Mouse (Mus musculus) intestine, postnatal 0 days (tissue): ENCODE results near the gene Ift20. TPM values are rescaled to one million over a fixed set of nuclear protein-coding genes. Genes with fewer than 3 reads are reported as not detected.
"Not testable (repeated sequence)": the region's sequence is repeated elsewhere in the genome, so short reads cannot be mapped to it uniquely, and the experiment has no call there.

Experiments used
- ATAC-seq: fragments of 200-750 bp; cut with Nextera tagmentation; 2 replicates; pipeline ENCODE4 v1.8.0; 2017; ENCODE audit warnings: mild to moderate bottlenecking, moderate TSS enrichment, moderate library complexity
- H3K27ac ChIP-seq: fragments of 300-500 bp; sonication (generic); 2 replicates; pipeline ENCODE4 v1.5.1; 2014; ENCODE audit warnings: mild to moderate bottlenecking, low read depth, low read length, moderate library complexity
- H3K27me3 ChIP-seq: fragments of 300-500 bp; sonication (generic); replicated peaks from 2 replicates; pipeline ENCODE4 v1.6.1; 2014; ENCODE audit warnings: low read length, mixed read lengths; ENCODE audit not compliant: control insufficient read depth, insufficient read depth
- H3K36me3 ChIP-seq: fragments of 300-500 bp; sonication (generic); 2 replicates; pipeline ENCODE4 v1.6.1; 2014; ENCODE audit warnings: mild to moderate bottlenecking, moderate library complexity; ENCODE audit not compliant: control insufficient read depth, insufficient read depth
- H3K4me1 ChIP-seq: fragments of 300-500 bp; sonication (generic); replicated peaks from 2 replicates; pipeline ENCODE4 v1.6.1; 2014; ENCODE audit warnings: antibody characterized with exemption, low read length, mixed read lengths; ENCODE audit not compliant: control insufficient read depth, insufficient read depth
- H3K4me2 ChIP-seq: fragments of 300-500 bp; sonication (generic); replicated peaks from 2 replicates; pipeline ENCODE4 v1.6.1; 2014; ENCODE audit warnings: low read depth, mild to moderate bottlenecking, moderate library complexity
- H3K4me3 ChIP-seq: fragments of 300-500 bp; sonication (generic); 2 replicates; pipeline ENCODE4 v1.5.1; 2014; ENCODE audit warnings: low read depth, low read length
- H3K9ac ChIP-seq: fragments of 300-500 bp; sonication (generic); 2 replicates; pipeline ENCODE4 v1.6.1; 2014; ENCODE audit warnings: mild to moderate bottlenecking, low read depth, low read length
- H3K9me3 ChIP-seq: fragments of 300-500 bp; sonication (generic); 2 replicates; pipeline ENCODE4 v1.6.1; 2016; ENCODE audit warnings: mixed run types; ENCODE audit not compliant: control insufficient read depth
- CTCF ChIP-seq: sonication (generic); IDR thresholded peaks from 2 replicates; pipeline ENCODE4 v1.5.1; 2016; ENCODE audit warnings: low read depth, mild to moderate bottlenecking, control low read depth, antibody characterized with exemption, moderate library complexity
- WGBS: fragments of 180-500 bp; shearing (Covaris S2); extraction: QIAGEN DNeasy Blood & Tissue Kit; methylation state at CpG from one replicate; pipeline ENCODE4 v1.1.7; 2014; 5-methylcytosine and 5-hydroxymethylcytosine counted together
- polyA plus RNA-seq: library from polyadenylated mRNA; unstranded; fragments of >200 nt; fragmentation: Nextera tagmentation; extraction: Ambion mirVana; gene quantifications from 2 replicates; pipeline ENCODE4 v1.2.1, GENCODE M21; 2015

Gene Ift20
- polyA plus RNA-seq, 1 experiment from 2014 or later, result 221 TPM

GRCm38 (mm10) chr11:78566775-78567174 is 30.6 kb downstream of the Ift20 start:
- ATAC-seq, result no peak
- H3K4me1 ChIP-seq, result no peaks in the 10 kb centered on the region
- H3K9ac ChIP-seq, result no peak overlapping the region
- H3K9me3 ChIP-seq, result no peaks in the 10 kb centered on the region
- H3K27me3 ChIP-seq, result no peaks in the 10 kb centered on the region
- no peak overlapping the region for H3K4me3 ChIP-seq
- no peak overlapping the region for H3K4me2 ChIP-seq
- H3K36me3 ChIP-seq, result peaks cover 15% of the 10 kb centered on the region
- peak overlapping the region; percentile 21; the same call in 1 of the 2 replicates for H3K27ac ChIP-seq
- 49% methylated on average over 6 of the region's 6 CpGs for WGBS
- no peak for TF ChIP-seq CTCF

- ATAC-seq, result no peak
- 86% methylated on average over 6 of the region's 6 CpGs for WGBS
Observed at GRCm38 (mm10) chr11:78567614-78568013, 31.5 kb downstream of the Ift20 start.

GRCm38 (mm10) chr11:78568827-78569226 is 32.7 kb downstream of the Ift20 start:
- no peak overlapping the region for H3K4me3 ChIP-seq
- no peak for ATAC-seq
- 89% methylated on average over 10 of the region's 10 CpGs for WGBS
- H3K27me3 ChIP-seq, result no peaks in the 10 kb centered on the region
- no peak overlapping the region for H3K27ac ChIP-seq
- no peak overlapping the region for H3K4me2 ChIP-seq
- no peaks in the 10 kb centered on the region for H3K4me1 ChIP-seq
- H3K9me3 ChIP-seq, result no peaks in the 10 kb centered on the region
- H3K36me3 ChIP-seq, result peaks cover 30% of the 10 kb centered on the region
- TF ChIP-seq CTCF, result no peak
- no peak overlapping the region for H3K9ac ChIP-seq

More at GRCm38 (mm10) chr11:78567614-78568013, 31.5 kb downstream of the Ift20 start:
- Histone ChIP-seq H3K36me3 (peaks cover 23% of the 10 kb centered on the region), H3K27me3 (no peaks in the 10 kb centered on the region), H3K4me3 (no peak overlapping the region), H3K4me2 (no peak overlapping the region), H3K27ac (no peak overlapping the region), H3K4me1 (no peaks in the 10 kb centered on the region), H3K9ac (no peak overlapping the region), H3K9me3 (no peaks in the 10 kb centered on the region)
- TF ChIP-seq CTCF, result no peak

- peaks cover 32% of the 10 kb centered on the region for H3K36me3 ChIP-seq
- H3K9me3 ChIP-seq, result no peaks in the 10 kb centered on the region
- no peak overlapping the region for H3K4me3 ChIP-seq
- no peak for ATAC-seq
- H3K27ac ChIP-seq, result no peak overlapping the region
- no peaks in the 10 kb centered on the region for H3K27me3 ChIP-seq
- no peaks in the 10 kb centered on the region for H3K4me1 ChIP-seq
- H3K4me2 ChIP-seq, result no peak overlapping the region
- TF ChIP-seq CTCF, result no peak
- 68% methylated on average over 3 of the region's 3 CpGs for WGBS
- H3K9ac ChIP-seq, result no peak overlapping the region
Observed at GRCm38 (mm10) chr11:78569806-78570205, 33.6 kb downstream of the Ift20 start.

- ATAC-seq, result no peak
Observed at GRCm38 (mm10) chr11:78571441-78571840, 35.3 kb downstream of the Ift20 start.

GRCm38 (mm10) chr11:78571854-78572253 is 35.7 kb downstream of the Ift20 start:
- Histone ChIP-seq H3K27ac (no peak overlapping the region), H3K4me1 (no peaks in the 10 kb centered on the region), H3K9me3 (no peaks in the 10 kb centered on the region), H3K27me3 (no peaks in the 10 kb centered on the region), H3K9ac (no peak overlapping the region), H3K4me3 (no peak overlapping the region), H3K4me2 (no peak overlapping the region), H3K36me3 (peaks cover 40% of the 10 kb centered on the region)
- no peak for TF ChIP-seq CTCF
- ATAC-seq, result no peak
- WGBS, result 78% methylated on average over 6 of the region's 6 CpGs

More at GRCm38 (mm10) chr11:78571441-78571840, 35.3 kb downstream of the Ift20 start:
- WGBS, result 95% methylated on average over 8 of the region's 8 CpGs
- TF ChIP-seq CTCF, result no peak
- H3K4me3 ChIP-seq, result no peak overlapping the region
- H3K9ac ChIP-seq, result no peak overlapping the region
- peaks cover 38% of the 10 kb centered on the region for H3K36me3 ChIP-seq
- H3K27ac ChIP-seq, result no peak overlapping the region
- no peaks in the 10 kb centered on the region for H3K4me1 ChIP-seq
- H3K9me3 ChIP-seq, result no peaks in the 10 kb centered on the region
- no peak overlapping the region for H3K4me2 ChIP-seq
- no peaks in the 10 kb centered on the region for H3K27me3 ChIP-seq

GRCm38 (mm10) chr11:78574031-78574430 is 37.9 kb downstream of the Ift20 start:
- 94% methylated on average over 3 of the region's 4 CpGs for WGBS

More at GRCm38 (mm10) chr11:78574031-78574430, 37.9 kb downstream of the Ift20 start:
- not testable (repeated sequence) for H3K27me3 ChIP-seq, H3K9me3 ChIP-seq, H3K27ac ChIP-seq, H3K4me3 ChIP-seq, ATAC-seq, H3K4me1 ChIP-seq, H3K9ac ChIP-seq, H3K4me2 ChIP-seq
- peaks cover 41% of the 10 kb centered on the region for H3K36me3 ChIP-seq
